Mouse (Mus musculus) thymus, postnatal 36 days (tissue): ENCODE measurements around the gene Cryaa.

ENCODE experiments used
- DNase-seq, 2 experiments: peaks; one replicate each; pipeline ENCODE4 v3.0.0; 2022; ENCODE audit warnings: mixed read lengths in 2 of 2

Gene Cryaa

GRCm38 (mm10) chr17:31713709-31714108, 36.1 kb downstream of the Cryaa start:
- DNase-seq: no peak

- DNase-seq: no peak
Measured at GRCm38 (mm10) chr17:31714125-31714524, 36.5 kb downstream of the Cryaa start.

DNA sequence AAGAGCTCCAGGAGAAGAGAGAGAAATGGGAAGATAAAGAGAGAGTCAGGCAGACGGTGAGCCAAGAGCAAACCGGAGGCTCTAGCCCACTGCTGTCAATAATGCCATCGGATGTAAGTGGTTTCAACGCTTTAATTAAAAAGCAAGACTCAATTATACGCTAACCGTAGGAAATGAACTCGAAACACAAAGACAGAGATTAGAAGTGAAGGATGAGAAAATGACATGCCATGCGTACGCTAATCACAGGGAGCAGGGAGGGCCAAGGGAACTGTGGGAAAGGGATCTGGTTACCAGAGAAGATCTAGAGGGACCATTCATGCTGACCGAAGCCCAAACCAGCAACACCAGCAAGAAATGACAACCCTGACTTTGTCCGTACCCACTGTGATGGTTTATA, 37.4 kb downstream of the Cryaa start:
- no peak for DNase-seq

- DNase-seq: no peak
Measured at GRCm38 (mm10) chr17:31721637-31722036, 44.0 kb downstream of the Cryaa start.

GRCm38 (mm10) chr17:31725366-31725765, 47.8 kb downstream of the Cryaa start:
- DNase-seq: no peak

DNA sequence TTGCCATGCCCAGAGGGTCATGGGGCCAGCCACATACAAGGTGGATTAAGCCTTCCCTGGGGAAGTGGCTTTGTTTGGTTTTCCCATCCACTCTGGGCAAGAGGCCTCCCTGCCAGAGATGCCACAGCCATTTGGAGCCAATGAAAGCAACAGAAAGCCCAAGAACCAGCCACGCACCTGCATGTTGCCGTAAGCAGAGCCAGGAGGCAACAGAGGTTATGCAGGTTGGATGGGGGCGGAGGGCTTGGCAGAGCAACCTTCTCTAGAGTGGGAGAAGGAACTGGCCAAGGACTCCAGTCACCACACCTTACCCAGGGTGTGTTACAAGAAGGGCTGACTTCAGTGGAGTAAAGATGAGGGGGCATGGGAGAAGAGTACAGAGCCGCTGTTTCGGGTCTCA, 48.6 kb downstream of the Cryaa start:
- DNase-seq: no peak

- no peak for DNase-seq
Measured at GRCm38 (mm10) chr17:31727230-31727629, 49.6 kb downstream of the Cryaa start.

DNA sequence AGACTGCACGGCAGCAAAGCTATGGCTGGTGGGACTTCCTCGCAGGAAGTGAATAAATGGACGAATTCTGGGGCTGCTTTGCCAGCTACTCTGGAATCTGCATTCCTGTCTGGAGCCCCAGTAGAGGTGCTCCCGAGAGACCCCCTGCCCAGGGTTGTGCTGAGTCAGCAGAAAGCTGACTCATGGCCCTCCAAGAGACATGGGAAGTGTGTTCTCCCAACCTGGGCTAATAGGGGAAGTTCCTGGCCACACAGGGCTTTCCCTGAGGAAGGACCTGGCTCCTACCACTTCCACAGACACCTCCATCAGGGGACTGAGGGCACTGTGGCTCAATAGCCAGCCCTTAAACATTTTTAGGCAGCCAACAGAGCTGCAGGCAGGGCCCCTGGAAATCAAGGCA, 50.4 kb downstream of the Cryaa start:
- no peak for DNase-seq

- no peak for DNase-seq
Measured at GRCm38 (mm10) chr17:31728968-31729501, 51.4 kb downstream of the Cryaa start.

DNA sequence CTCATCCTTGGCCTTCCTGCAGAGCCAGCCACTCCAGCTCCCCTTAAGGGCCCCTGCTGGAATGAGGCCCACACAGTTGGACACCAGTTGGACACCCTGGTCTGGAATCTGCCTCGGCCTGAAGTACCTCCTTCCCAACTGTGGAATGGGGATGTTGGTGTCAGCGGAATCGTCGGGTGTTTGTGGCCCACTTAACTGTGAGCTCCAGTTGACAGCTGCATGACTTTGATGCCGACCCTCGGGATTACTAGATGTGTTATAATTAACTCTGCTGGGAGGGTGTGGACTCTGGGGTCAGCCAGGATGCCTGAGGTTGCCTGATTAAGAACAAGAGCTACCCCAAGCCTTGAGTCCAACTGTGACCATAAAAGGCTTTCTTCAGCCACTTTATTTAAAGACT, 53.4 kb downstream of the Cryaa start:
- DNase-seq: no peak
